Mouse (Mus musculus) liver, embryonic 13.5 days (tissue): ENCODE data around the gene Fxn. TPM values are rescaled to one million over a fixed set of nuclear protein-coding genes. Genes with fewer than 3 reads are reported as not detected.
"Not testable (repeated sequence)": the region's sequence is repeated elsewhere in the genome, so short reads cannot be mapped to it uniquely, and the experiment has no call there.

Experiments
- ATAC-seq: fragments of 200-750 bp; cut with Nextera tagmentation; 2 replicates; pipeline ENCODE4 v1.8.0; 2017; ENCODE audit warnings: low read depth, mild to moderate bottlenecking, moderate number of reproducible peaks, moderate library complexity
- DNase-seq: peaks from one replicate; pipeline ENCODE4 v3.0.0; 2022
- H3K27ac ChIP-seq: fragments of 300-500 bp; sonication (generic); 2 replicates; pipeline ENCODE4 v1.5.1; 2015; ENCODE audit warnings: moderate library complexity, mild to moderate bottlenecking, inconsistent platforms
- H3K27me3 ChIP-seq: fragments of 300-500 bp; sonication (generic); 2 replicates; pipeline ENCODE4 v1.6.1; 2015; ENCODE audit warnings: mild to moderate bottlenecking, inconsistent platforms
- H3K36me3 ChIP-seq: fragments of 300-500 bp; sonication (generic); 2 replicates; pipeline ENCODE4 v1.6.1; 2015; ENCODE audit warnings: mild to moderate bottlenecking, inconsistent platforms
- H3K4me1 ChIP-seq: fragments of 300-500 bp; sonication (generic); replicated peaks from 2 replicates; pipeline ENCODE4 v1.6.1; 2015; ENCODE audit warnings: inconsistent platforms
- H3K4me2 ChIP-seq: fragments of 300-500 bp; sonication (generic); 2 replicates; pipeline ENCODE4 v1.6.1; 2015; ENCODE audit warnings: inconsistent platforms, mild to moderate bottlenecking, moderate library complexity
- H3K4me3 ChIP-seq: fragments of 300-500 bp; sonication (generic); replicated peaks from 2 replicates; pipeline ENCODE4 v1.5.1; 2015; ENCODE audit warnings: mild to moderate bottlenecking, inconsistent platforms
- H3K9ac ChIP-seq: fragments of 300-500 bp; sonication (generic); 2 replicates; pipeline ENCODE4 v1.6.1; 2015; ENCODE audit warnings: mild to moderate bottlenecking, inconsistent platforms
- H3K9me3 ChIP-seq: fragments of 300-500 bp; sonication (generic); replicated peaks from 2 replicates; pipeline ENCODE4 v1.6.1; 2016; ENCODE audit warnings: inconsistent platforms
- WGBS: fragments of 180-500 bp; shearing (Covaris S2); methylation state at CpG from one replicate; pipeline ENCODE4 v1.1.7; 2015; ENCODE audit not compliant: insufficient replicate concordance; 5-methylcytosine and 5-hydroxymethylcytosine counted together
- polyA plus RNA-seq: library from polyadenylated mRNA; unstranded; fragments of >200 nt; fragmentation: Nextera tagmentation; extraction: Ambion mirVana; gene quantifications from 2 replicates; pipeline ENCODE4 v1.2.1, GENCODE M21; 2015

Gene Fxn
- polyA plus RNA-seq, 1 experiment from 2014 or later = 65.7 TPM

DNA sequence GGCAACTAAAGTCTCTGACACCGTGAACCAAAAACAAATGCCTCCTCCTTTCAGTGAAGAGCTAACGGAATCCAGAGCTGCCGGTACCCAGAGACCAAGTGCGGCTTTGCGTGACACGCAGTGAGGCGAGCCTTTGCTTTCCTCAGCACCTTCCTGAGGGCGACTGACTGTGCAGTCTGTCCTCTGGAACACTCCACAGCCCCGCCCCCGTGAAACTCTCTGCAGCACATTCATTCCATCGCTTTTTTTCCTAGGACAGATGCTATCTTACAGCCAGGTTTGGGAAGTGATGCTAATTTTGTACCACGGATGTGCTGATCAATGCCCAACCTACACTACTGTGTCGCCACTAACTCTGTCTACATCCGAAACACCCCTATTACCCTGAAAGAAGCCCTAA lies 17.7 kb downstream of the Fxn start:
- Histone ChIP-seq H3K4me2 (no peak overlapping the region), H3K27ac (no peak overlapping the region), H3K4me3 (no peak overlapping the region), H3K9ac (no peak overlapping the region), H3K27me3 (no peaks in the 10 kb centered on the region), H3K36me3 (peaks cover 69% of the 10 kb centered on the region), H3K9me3 (no peaks in the 10 kb centered on the region), H3K4me1 (peaks cover 7% of the 10 kb centered on the region)
- WGBS = 86% methylated on average over 14 of the region's 14 CpGs
- no peak for DNase-seq
- no peak for ATAC-seq

DNA sequence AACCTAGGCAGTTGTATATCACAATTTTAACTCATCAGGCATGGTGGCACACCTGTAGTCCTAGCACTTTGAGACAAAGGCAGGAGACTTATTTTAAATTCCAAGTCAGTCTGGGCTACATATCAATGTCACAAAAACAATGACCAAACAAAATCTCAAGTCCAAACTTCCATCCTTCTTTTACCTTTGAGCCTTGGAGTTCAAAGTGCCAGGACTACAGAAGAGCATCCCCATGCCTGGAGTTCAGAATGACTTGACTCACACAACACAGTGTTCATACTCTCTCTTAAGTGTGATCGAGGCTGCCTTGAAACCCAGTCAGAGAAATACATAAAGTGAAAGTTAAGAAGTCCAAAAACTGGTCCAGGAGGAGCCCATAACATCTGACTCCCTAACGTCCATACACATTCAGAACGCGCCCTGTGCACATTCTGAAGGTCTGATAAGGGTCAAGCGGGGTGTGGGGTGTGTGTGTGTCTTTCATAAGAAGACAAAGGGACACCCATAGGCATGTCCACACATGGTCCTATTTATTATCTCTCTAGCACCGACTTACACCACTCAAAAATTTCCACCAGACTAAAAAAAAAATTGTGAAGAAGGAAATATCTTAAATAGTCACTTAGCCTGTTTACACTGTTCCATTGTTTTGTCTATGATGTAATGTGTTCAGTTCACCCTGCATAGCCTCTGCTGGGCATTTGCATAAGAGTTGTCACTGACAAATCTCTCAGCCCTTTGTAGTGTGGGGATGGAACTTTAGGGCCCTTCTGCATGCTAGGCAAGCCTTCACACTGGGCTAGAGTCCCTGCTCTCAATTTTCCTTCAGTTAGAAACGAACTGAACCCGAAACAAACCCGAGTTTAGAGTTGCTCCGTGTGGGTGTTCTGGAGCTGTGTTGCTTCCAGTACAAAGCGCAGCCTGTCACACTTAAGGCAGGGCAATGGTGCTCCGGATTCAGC lies 20.7 kb downstream of the Fxn start:
- Histone ChIP-seq H3K4me1 (no peaks in the 10 kb centered on the region), H3K4me3 (no peak overlapping the region), H3K9me3 (no peaks in the 10 kb centered on the region), H3K4me2 (no peak overlapping the region), H3K27ac (no peak overlapping the region), H3K9ac (no peak overlapping the region), H3K27me3 (no peaks in the 10 kb centered on the region), H3K36me3 (peaks cover 42% of the 10 kb centered on the region)
- ATAC-seq (no peak), DNase-seq (no peak)
- WGBS = 71% methylated on average over 12 of the region's 12 CpGs

DNA sequence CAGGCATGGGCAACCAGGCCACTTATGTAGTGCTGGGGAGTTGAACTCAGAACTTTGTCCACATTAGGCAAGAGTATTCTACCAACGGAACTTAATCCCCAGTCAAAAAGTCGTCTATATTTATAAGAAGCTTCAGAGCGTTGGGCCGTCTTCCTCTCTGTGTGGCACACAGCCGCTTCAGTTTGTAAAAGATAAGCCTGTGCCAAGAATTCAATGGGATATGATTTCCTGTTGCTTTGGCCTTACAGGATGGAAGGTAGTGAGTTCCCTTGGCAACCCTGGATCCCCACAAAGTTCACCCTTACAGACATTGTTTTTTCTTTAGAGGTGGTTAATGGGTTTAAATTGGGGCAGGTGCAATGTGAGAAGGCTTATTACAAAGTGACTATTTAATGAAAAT lies 22.0 kb downstream of the Fxn start:
- Histone ChIP-seq H3K27ac (no peak overlapping the region), H3K36me3 (peaks cover 31% of the 10 kb centered on the region), H3K9me3 (no peaks in the 10 kb centered on the region), H3K4me1 (no peaks in the 10 kb centered on the region), H3K4me2 (no peak overlapping the region), H3K27me3 (no peaks in the 10 kb centered on the region), H3K9ac (no peak overlapping the region), H3K4me3 (no peak overlapping the region)
- DNase-seq = no peak
- whole genome bisulfite sequencing = 61% methylated on average over 5 of the region's 5 CpGs
- ATAC-seq = no peak

GRCm38 (mm10) chr19:24257962-24258361 lies 22.4 kb downstream of the Fxn start:
- Histone ChIP-seq H3K36me3 (peaks cover 29% of the 10 kb centered on the region), H3K9ac (no peak overlapping the region), H3K4me3 (no peak overlapping the region), H3K4me2 (no peak overlapping the region), H3K27ac (no peak overlapping the region), H3K9me3 (no peaks in the 10 kb centered on the region), H3K4me1 (no peaks in the 10 kb centered on the region), H3K27me3 (no peaks in the 10 kb centered on the region)
- ATAC-seq (no peak), DNase-seq (no peak)
- 78% methylated on average over 6 of the region's 6 CpGs for WGBS

GRCm38 (mm10) chr19:24253657-24254260 lies 26.6 kb downstream of the Fxn start:
- Histone ChIP-seq H3K4me3 (no peak overlapping the region), H3K9ac (no peak overlapping the region), H3K36me3 (0 out of 2 replicates have a peak, but pooled peaks cover 4% of the 10 kb centered on the region), H3K27ac (no peak overlapping the region), H3K4me1 (no peaks in the 10 kb centered on the region), H3K9me3 (no peaks in the 10 kb centered on the region), H3K27me3 (no peaks in the 10 kb centered on the region), H3K4me2 (no peak overlapping the region)
- WGBS = 45% methylated on average over 9 of the region's 9 CpGs
- DNase-seq (no peak), ATAC-seq (no peak)

GRCm38 (mm10) chr19:24251869-24252268 lies 28.5 kb downstream of the Fxn start:
- Histone ChIP-seq H3K4me2 (no peak overlapping the region), H3K4me3 (no peak overlapping the region), H3K9me3 (no peaks in the 10 kb centered on the region), H3K4me1 (no peaks in the 10 kb centered on the region), H3K9ac (no peak overlapping the region), H3K27ac (no peak overlapping the region; the same call in 1 of the 2 replicates), H3K36me3 (no peaks in the 10 kb centered on the region), H3K27me3 (no peaks in the 10 kb centered on the region)
- 19% methylated on average over 6 of the region's 6 CpGs for WGBS
- no peak for DNase-seq
- ATAC-seq = no peak

DNA sequence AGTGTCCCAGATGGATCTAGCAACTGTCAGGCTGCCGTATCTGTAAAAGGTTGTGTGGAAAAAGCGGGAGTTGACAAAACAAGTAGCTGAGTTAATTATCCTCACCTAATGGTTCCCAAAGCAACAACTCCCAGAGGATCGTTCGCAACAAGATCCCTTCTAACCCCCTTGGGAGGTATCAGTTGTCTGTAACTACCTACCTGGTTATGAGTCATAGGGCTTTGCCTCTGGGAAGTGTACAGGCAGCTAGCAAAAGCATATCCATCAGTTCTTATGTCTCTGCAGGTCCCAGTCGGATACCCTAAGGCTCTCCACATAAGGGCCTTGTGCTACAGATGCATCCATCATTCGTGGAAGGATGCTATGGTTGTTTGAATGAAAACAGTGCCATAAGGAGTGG lies 37.1 kb downstream of the Fxn start:
- DNase-seq = no peak
- no peaks in the 10 kb centered on the region for H3K27me3 ChIP-seq
- no peak for ATAC-seq
- H3K4me1 ChIP-seq = no peaks in the 10 kb centered on the region
- no peak overlapping the region for H3K4me2 ChIP-seq
- no peaks in the 10 kb centered on the region for H3K36me3 ChIP-seq
- H3K27ac ChIP-seq = no peak overlapping the region
- WGBS = 65% methylated on average over 6 of the region's 6 CpGs
- H3K9me3 ChIP-seq = no peaks in the 10 kb centered on the region
- H3K9ac ChIP-seq = no peak overlapping the region
- H3K4me3 ChIP-seq = no peak overlapping the region

GRCm38 (mm10) chr19:24241799-24242546 lies 38.4 kb downstream of the Fxn start:
- ATAC-seq = no peak
- H3K27me3 ChIP-seq = no peaks in the 10 kb centered on the region
- no peak overlapping the region for H3K4me2 ChIP-seq
- no peak overlapping the region for H3K9ac ChIP-seq
- H3K4me1 ChIP-seq = no peaks in the 10 kb centered on the region
- WGBS = 36% methylated on average over 14 of the region's 14 CpGs
- DNase-seq = no peak
- no peak overlapping the region for H3K4me3 ChIP-seq
- H3K36me3 ChIP-seq = no peaks in the 10 kb centered on the region
- H3K9me3 ChIP-seq = no peaks in the 10 kb centered on the region
- no peak overlapping the region for H3K27ac ChIP-seq

DNA sequence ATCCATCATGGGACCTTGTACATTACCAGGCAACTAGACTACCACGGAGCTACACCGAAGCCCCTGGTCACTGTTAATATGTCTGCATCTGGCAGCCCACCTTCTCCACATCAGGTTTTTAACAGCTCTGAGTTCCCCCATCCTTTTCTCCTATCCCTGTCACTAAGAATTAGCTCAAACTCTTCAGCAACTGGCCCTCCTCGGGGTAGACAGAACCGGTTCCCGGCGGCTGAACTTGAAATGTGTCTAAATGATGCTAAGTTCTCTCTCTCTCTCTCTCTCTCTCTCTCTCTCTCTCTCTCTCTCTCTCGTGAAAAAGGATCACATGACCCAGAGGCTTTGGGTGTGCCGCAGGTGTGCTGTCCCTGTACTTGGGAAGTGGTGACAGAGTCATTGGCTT lies 39.1 kb downstream of the Fxn start:
- Histone ChIP-seq H3K4me2 (no peak overlapping the region), H3K4me3 (no peak overlapping the region), H3K27me3 (no peaks in the 10 kb centered on the region), H3K9ac (no peak overlapping the region), H3K9me3 (no peaks in the 10 kb centered on the region), H3K4me1 (no peaks in the 10 kb centered on the region), H3K27ac (no peak overlapping the region), H3K36me3 (no peaks in the 10 kb centered on the region)
- 67% methylated on average over 8 of the region's 8 CpGs for WGBS
- DNase-seq (no peak), ATAC-seq (no peak)

DNA sequence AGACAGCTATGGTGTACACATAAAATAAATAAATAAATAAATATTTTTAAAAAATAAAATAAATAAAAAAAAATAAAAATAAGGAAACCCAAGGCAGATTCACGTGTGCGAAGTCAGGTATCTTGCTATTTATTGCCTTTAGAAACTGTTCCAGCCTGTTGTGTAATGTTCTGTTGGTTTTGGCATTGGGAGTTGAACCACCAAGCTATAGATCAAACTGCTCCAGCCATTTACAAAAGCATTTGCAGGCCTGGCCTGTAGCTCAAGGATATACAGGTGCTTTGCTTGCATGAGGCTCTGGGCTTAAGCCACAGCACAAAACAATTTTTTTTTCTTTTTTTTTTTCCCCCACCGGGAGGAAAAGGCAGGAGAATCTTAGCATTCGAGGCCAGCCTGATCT lies 42.4 kb downstream of the Fxn start:
- H3K9ac ChIP-seq = no peak overlapping the region
- H3K9me3 ChIP-seq = no peaks in the 10 kb centered on the region
- no peaks in the 10 kb centered on the region for H3K27me3 ChIP-seq
- no peaks in the 10 kb centered on the region for H3K36me3 ChIP-seq
- WGBS = 57% methylated on average over 4 of the region's 4 CpGs
- ATAC-seq = no peak
- no peaks in the 10 kb centered on the region for H3K4me1 ChIP-seq
- no peak for DNase-seq
- H3K27ac ChIP-seq = no peak overlapping the region
- H3K4me2 ChIP-seq = no peak overlapping the region
- no peak overlapping the region for H3K4me3 ChIP-seq

GRCm38 (mm10) chr19:24232356-24232755 lies 48.0 kb downstream of the Fxn start:
- not testable (repeated sequence) for H3K4me1 ChIP-seq, H3K4me3 ChIP-seq
- WGBS = 83% methylated on average over 1 of the region's 1 CpGs

More at GRCm38 (mm10) chr19:24232356-24232755, 48.0 kb downstream of the Fxn start:
- not testable (repeated sequence) for H3K27me3 ChIP-seq, H3K9me3 ChIP-seq, H3K9ac ChIP-seq, H3K36me3 ChIP-seq, DNase-seq, H3K27ac ChIP-seq, H3K4me2 ChIP-seq, ATAC-seq
